Mouse (Mus musculus): Measurements from ENCODE around the gene Galnt18. TPM values are rescaled to one million over a fixed set of nuclear protein-coding genes. Genes with fewer than 3 reads are reported as not detected.

The Galnt18 gene
- polyA plus RNA-seq (2014; fragmentation: Nextera tagmentation; extraction: Ambion mirVana), result 4.1 and 5.2 TPM in 2 replicates

GRCm38 (mm10) chr7:111779504-111780242, at the start of gene Galnt18:
Galnt18 (minus strand) TSS chr7:111779977.
- ATAC-seq (ENCODE audit: low FRiP score) (peak; percentile 97), DNase-seq (ENCODE audit: low spot score) (peak; percentile 93)
- H3K27ac ChIP-seq (ENCODE audit: low read depth, low read length), result no peak within 1 kb of the TSS
- peak within 1 kb of the TSS; percentile 44 for H3K9ac ChIP-seq (ENCODE audit: low read depth, low read length)
- peak within 1 kb of the TSS; percentile 98 for H3K4me2 ChIP-seq (replicated peaks; ENCODE audit: low read depth, low read length)
- no peaks in the 10 kb centered on the region for H3K36me3 ChIP-seq (ENCODE audit: control insufficient read depth, insufficient read depth, low read length)
- no peaks in the 10 kb centered on the region for H3K9me3 ChIP-seq (ENCODE audit: control insufficient read depth, low read length)
- H3K4me1 ChIP-seq (replicated peaks; ENCODE audit: control insufficient read depth, insufficient read depth, low read length), result no peaks in the 10 kb centered on the region
- peaks cover 2% of the 10 kb centered on the region; the same call in 1 of the 2 replicates for H3K27me3 ChIP-seq (ENCODE audit: control insufficient read depth, insufficient read depth, low read length)
- under 1% methylated on average over 52 of the region's 52 CpGs for WGBS
- peak within 1 kb of the TSS; percentile 46 for H3K4me3 ChIP-seq (ENCODE audit: low read depth, low read length)

GRCm38 (mm10) chr7:111827337-111827736, 47.6 kb upstream of the Galnt18 start:
- 93% methylated on average over 1 of the region's 1 CpGs for WGBS
- Histone ChIP-seq H3K9ac (ENCODE audit: low read depth, low read length) (no peak overlapping the region), H3K36me3 (ENCODE audit: control insufficient read depth, insufficient read depth, low read length) (no peaks in the 10 kb centered on the region), H3K4me2 (replicated peaks; ENCODE audit: low read depth, low read length) (no peak overlapping the region), H3K27ac (ENCODE audit: low read depth, low read length) (no peak overlapping the region), H3K4me3 (ENCODE audit: low read depth, low read length) (no peak overlapping the region), H3K4me1 (replicated peaks; ENCODE audit: control insufficient read depth, insufficient read depth, low read length) (no peaks in the 10 kb centered on the region), H3K9me3 (ENCODE audit: control insufficient read depth, low read length) (no peaks in the 10 kb centered on the region), H3K27me3 (ENCODE audit: control insufficient read depth, insufficient read depth, low read length) (no peaks in the 10 kb centered on the region)
- ATAC-seq (ENCODE audit: low FRiP score), result no peak
- no peak for DNase-seq (ENCODE audit: low spot score)

GRCm38 (mm10) chr7:111813093-111813492, 33.3 kb upstream of the Galnt18 start:
- 74% methylated on average over 1 of the region's 1 CpGs for WGBS
- no peaks in the 10 kb centered on the region for H3K4me1 ChIP-seq (replicated peaks; ENCODE audit: control insufficient read depth, insufficient read depth, low read length)
- H3K9ac ChIP-seq (ENCODE audit: low read depth, low read length), result no peak overlapping the region
- H3K36me3 ChIP-seq (ENCODE audit: control insufficient read depth, insufficient read depth, low read length), result no peaks in the 10 kb centered on the region
- no peak overlapping the region for H3K27ac ChIP-seq (ENCODE audit: low read depth, low read length)
- H3K9me3 ChIP-seq (ENCODE audit: control insufficient read depth, low read length), result no peaks in the 10 kb centered on the region
- DNase-seq (ENCODE audit: low spot score), result no peak
- H3K4me3 ChIP-seq (ENCODE audit: low read depth, low read length), result no peak overlapping the region
- no peak overlapping the region for H3K4me2 ChIP-seq (replicated peaks; ENCODE audit: low read depth, low read length)
- no peak for ATAC-seq (ENCODE audit: low FRiP score)
- no peaks in the 10 kb centered on the region for H3K27me3 ChIP-seq (ENCODE audit: control insufficient read depth, insufficient read depth, low read length)

GRCm38 (mm10) chr7:111811036-111811435, 31.3 kb upstream of the Galnt18 start:
- no peak overlapping the region for H3K9ac ChIP-seq (ENCODE audit: low read depth, low read length)
- 81% methylated on average over 2 of the region's 2 CpGs for WGBS
- no peaks in the 10 kb centered on the region for H3K9me3 ChIP-seq (ENCODE audit: control insufficient read depth, low read length)
- no peak overlapping the region for H3K4me3 ChIP-seq (ENCODE audit: low read depth, low read length)
- H3K36me3 ChIP-seq (ENCODE audit: control insufficient read depth, insufficient read depth, low read length), result no peaks in the 10 kb centered on the region
- H3K4me2 ChIP-seq (replicated peaks; ENCODE audit: low read depth, low read length), result no peak overlapping the region
- H3K4me1 ChIP-seq (replicated peaks; ENCODE audit: control insufficient read depth, insufficient read depth, low read length), result no peaks in the 10 kb centered on the region
- ATAC-seq (ENCODE audit: low FRiP score) (no peak), DNase-seq (ENCODE audit: low spot score) (no peak)
- H3K27me3 ChIP-seq (ENCODE audit: control insufficient read depth, insufficient read depth, low read length), result no peaks in the 10 kb centered on the region
- no peak overlapping the region for H3K27ac ChIP-seq (ENCODE audit: low read depth, low read length)

- 57% methylated on average over 3 of the region's 3 CpGs for WGBS
- ATAC-seq (ENCODE audit: low FRiP score) (no peak), DNase-seq (ENCODE audit: low spot score) (no peak)
- no peaks in the 10 kb centered on the region for H3K9me3 ChIP-seq (ENCODE audit: control insufficient read depth, low read length)
- H3K4me3 ChIP-seq (ENCODE audit: low read depth, low read length), result no peak overlapping the region
- H3K27me3 ChIP-seq (ENCODE audit: control insufficient read depth, insufficient read depth, low read length), result no peaks in the 10 kb centered on the region
- no peak overlapping the region for H3K27ac ChIP-seq (ENCODE audit: low read depth, low read length)
- H3K4me1 ChIP-seq (replicated peaks; ENCODE audit: control insufficient read depth, insufficient read depth, low read length), result no peaks in the 10 kb centered on the region
- no peaks in the 10 kb centered on the region for H3K36me3 ChIP-seq (ENCODE audit: control insufficient read depth, insufficient read depth, low read length)
- no peak overlapping the region for H3K9ac ChIP-seq (ENCODE audit: low read depth, low read length)
- H3K4me2 ChIP-seq (replicated peaks; ENCODE audit: low read depth, low read length), result no peak overlapping the region
Observed at GRCm38 (mm10) chr7:111809796-111810195, 30.0 kb upstream of the Galnt18 start.

GRCm38 (mm10) chr7:111806083-111806482, 26.3 kb upstream of the Galnt18 start:
- no peak for DNase-seq (ENCODE audit: low spot score)
- no peaks in the 10 kb centered on the region for H3K9me3 ChIP-seq (ENCODE audit: control insufficient read depth, low read length)
- ATAC-seq (ENCODE audit: low FRiP score), result no peak
- WGBS, result 100% methylated on average over 1 of the region's 1 CpGs
- H3K36me3 ChIP-seq (ENCODE audit: control insufficient read depth, insufficient read depth, low read length), result no peaks in the 10 kb centered on the region
- no peak overlapping the region for H3K4me3 ChIP-seq (ENCODE audit: low read depth, low read length)
- no peak overlapping the region for H3K4me2 ChIP-seq (replicated peaks; ENCODE audit: low read depth, low read length)
- no peaks in the 10 kb centered on the region for H3K4me1 ChIP-seq (replicated peaks; ENCODE audit: control insufficient read depth, insufficient read depth, low read length)
- H3K27ac ChIP-seq (ENCODE audit: low read depth, low read length), result no peak overlapping the region
- no peaks in the 10 kb centered on the region for H3K27me3 ChIP-seq (ENCODE audit: control insufficient read depth, insufficient read depth, low read length)
- no peak overlapping the region for H3K9ac ChIP-seq (ENCODE audit: low read depth, low read length)

- 93% methylated on average over 4 of the region's 4 CpGs for whole genome bisulfite sequencing
- DNase-seq (ENCODE audit: low spot score), result no peak
Observed at GRCm38 (mm10) chr7:111804646-111805045, 24.9 kb upstream of the Galnt18 start.

GRCm38 (mm10) chr7:111800785-111801184, 21.0 kb upstream of the Galnt18 start:
- Histone ChIP-seq H3K4me2 (replicated peaks; ENCODE audit: low read depth, low read length) (no peak overlapping the region), H3K36me3 (ENCODE audit: control insufficient read depth, insufficient read depth, low read length) (no peaks in the 10 kb centered on the region), H3K9ac (ENCODE audit: low read depth, low read length) (no peak overlapping the region), H3K4me3 (ENCODE audit: low read depth, low read length) (no peak overlapping the region), H3K27me3 (ENCODE audit: control insufficient read depth, insufficient read depth, low read length) (no peaks in the 10 kb centered on the region), H3K27ac (ENCODE audit: low read depth, low read length) (no peak overlapping the region), H3K4me1 (replicated peaks; ENCODE audit: control insufficient read depth, insufficient read depth, low read length) (no peaks in the 10 kb centered on the region), H3K9me3 (ENCODE audit: control insufficient read depth, low read length) (no peaks in the 10 kb centered on the region)
- DNase-seq (ENCODE audit: low spot score) (no peak), ATAC-seq (ENCODE audit: low FRiP score) (no peak)
- 82% methylated on average over 5 of the region's 5 CpGs for WGBS

More at GRCm38 (mm10) chr7:111804646-111805045, 24.9 kb upstream of the Galnt18 start:
- H3K4me1 ChIP-seq (replicated peaks; ENCODE audit: control insufficient read depth, insufficient read depth, low read length), result no peaks in the 10 kb centered on the region
- no peak overlapping the region for H3K9ac ChIP-seq (ENCODE audit: low read depth, low read length)
- H3K4me3 ChIP-seq (ENCODE audit: low read depth, low read length), result no peak overlapping the region
- no peak for ATAC-seq (ENCODE audit: low FRiP score)
- H3K9me3 ChIP-seq (ENCODE audit: control insufficient read depth, low read length), result no peaks in the 10 kb centered on the region
- no peaks in the 10 kb centered on the region for H3K27me3 ChIP-seq (ENCODE audit: control insufficient read depth, insufficient read depth, low read length)
- no peak overlapping the region for H3K4me2 ChIP-seq (replicated peaks; ENCODE audit: low read depth, low read length)
- no peaks in the 10 kb centered on the region for H3K36me3 ChIP-seq (ENCODE audit: control insufficient read depth, insufficient read depth, low read length)
- H3K27ac ChIP-seq (ENCODE audit: low read depth, low read length), result no peak overlapping the region

GRCm38 (mm10) chr7:111800120-111800519, 20.3 kb upstream of the Galnt18 start:
- ATAC-seq (ENCODE audit: low FRiP score), result no peak
- H3K4me3 ChIP-seq (ENCODE audit: low read depth, low read length), result no peak overlapping the region
- H3K9ac ChIP-seq (ENCODE audit: low read depth, low read length), result no peak overlapping the region
- H3K4me2 ChIP-seq (replicated peaks; ENCODE audit: low read depth, low read length), result no peak overlapping the region
- H3K4me1 ChIP-seq (replicated peaks; ENCODE audit: control insufficient read depth, insufficient read depth, low read length), result no peaks in the 10 kb centered on the region
- no peak overlapping the region for H3K27ac ChIP-seq (ENCODE audit: low read depth, low read length)
- no peaks in the 10 kb centered on the region for H3K9me3 ChIP-seq (ENCODE audit: control insufficient read depth, low read length)
- H3K27me3 ChIP-seq (ENCODE audit: control insufficient read depth, insufficient read depth, low read length), result no peaks in the 10 kb centered on the region
- WGBS, result 82% methylated on average over 5 of the region's 5 CpGs
- no peak for DNase-seq (ENCODE audit: low spot score)
- no peaks in the 10 kb centered on the region for H3K36me3 ChIP-seq (ENCODE audit: control insufficient read depth, insufficient read depth, low read length)
